25 mouse cellular contexts compared by ENCODE assay signal in genomic region chr13:54173941-54174340, GRCm38 (mm10). TPM values are rescaled to one million over a fixed set of nuclear protein-coding genes. Genes with fewer than 3 reads are reported as not detected.
"Had no signal": no experiment of that assay in that cellular context is flagged by ENCODE, and none has a peak within 500 bp of the region (broad histone marks: within the 10 kb centered on the region; RNA-seq: fewer than 3 reads in every experiment).

No protein-coding gene starts in this region.

- H3K36me3 ChIP-seq: kidney, embryonic 15.5 days; limb, embryonic 12.5 days; limb, embryonic 15.5 days; midbrain, embryonic 12.5 days; neural tube, embryonic 12.5 days; neural tube, embryonic 15.5 days had no signal

- ATAC-seq: intestine, embryonic 16.5 days; liver, postnatal 0 days; lung, postnatal 0 days; midbrain, embryonic 16.5 days had no signal

- H3K27ac ChIP-seq: kidney, embryonic 15.5 days; left cerebral cortex, adult 2 months; limb, embryonic 12.5 days; limb, embryonic 15.5 days; liver, embryonic 14.5 days; macrophage; midbrain, embryonic 12.5 days; neural tube, embryonic 12.5 days; neural tube, embryonic 15.5 days; stomach, postnatal 0 days had no signal

- H3K9ac ChIP-seq: kidney, embryonic 15.5 days; limb, embryonic 12.5 days; limb, embryonic 15.5 days; liver, embryonic 14.5 days; liver, postnatal 0 days; lung, embryonic 14.5 days; midbrain, embryonic 12.5 days; neural tube, embryonic 12.5 days; neural tube, embryonic 15.5 days had no signal

- H3K27me3 ChIP-seq: kidney, embryonic 15.5 days; limb, embryonic 15.5 days; midbrain, embryonic 12.5 days; neural tube, embryonic 12.5 days; neural tube, embryonic 15.5 days had no signal

- H3K4me3 ChIP-seq: kidney, embryonic 15.5 days; left cerebral cortex, adult 2 months; limb, embryonic 12.5 days; limb, embryonic 15.5 days; megakaryocyte, embryonic 14.5 days; midbrain, embryonic 12.5 days; myocyte; neural tube, embryonic 12.5 days; neural tube, embryonic 15.5 days had no signal

- H3K9me3 ChIP-seq: kidney, embryonic 15.5 days; limb, embryonic 15.5 days; midbrain, embryonic 12.5 days; neural tube, embryonic 15.5 days had no signal

- H3K4me2 ChIP-seq: kidney, embryonic 15.5 days; limb, embryonic 12.5 days; limb, embryonic 15.5 days; liver, embryonic 11.5 days; lung, embryonic 14.5 days; midbrain, embryonic 12.5 days; neural tube, embryonic 12.5 days; neural tube, embryonic 15.5 days had no signal

- H3K4me1 ChIP-seq: kidney, embryonic 15.5 days; limb, embryonic 12.5 days; midbrain, embryonic 12.5 days; neural tube, embryonic 12.5 days; neural tube, embryonic 15.5 days had no signal

- DNase-seq: kidney, adult 2 months; kidney, postnatal 10 days; layer of hippocampus, postnatal 36 days; left cerebral cortex, postnatal 4 days; liver, postnatal 0 days; lung, embryonic 14.5 days; retina, postnatal 1 day; thymus, adult 2 months; thymus, postnatal 25 days had no signal

RNA-seq across cellular contexts. Expression of gene Hrh2, which starts 18.0 kb away (rescaled TPM):
- polyA plus RNA-seq: kidney, embryonic 15.5 days; limb, embryonic 12.5 days; limb, embryonic 15.5 days; lung, embryonic 14.5 days; myocyte had no signal
